Mouse (Mus musculus) 416B (cell line): ENCODE results near the gene Ppp2r5a.

Experiments used
- DNase-seq: peaks from one replicate; pipeline ENCODE4 v3.0.0; 2011; ENCODE audit warnings: low read depth

Gene Ppp2r5a

DNA sequence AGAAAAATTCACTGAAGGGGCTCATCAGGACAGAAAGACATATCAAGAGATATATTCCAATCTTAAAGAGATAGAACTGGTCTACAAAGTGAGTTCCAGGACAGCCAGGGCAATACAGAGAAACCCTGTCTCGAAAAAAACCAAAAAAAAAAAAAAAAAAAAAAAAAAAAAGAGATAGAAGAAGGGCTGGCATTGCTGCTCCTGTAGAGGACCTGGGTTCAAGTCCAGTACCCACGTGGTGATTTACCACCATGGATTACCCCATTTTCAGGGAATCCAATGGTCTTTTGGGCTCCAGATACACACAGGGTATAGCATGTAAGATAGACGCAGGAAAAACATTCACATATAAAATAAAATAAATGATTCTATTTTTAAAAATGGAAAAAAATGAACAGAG is 22.2 kb downstream of the Ppp2r5a start:
- DNase-seq, result no peak

DNA sequence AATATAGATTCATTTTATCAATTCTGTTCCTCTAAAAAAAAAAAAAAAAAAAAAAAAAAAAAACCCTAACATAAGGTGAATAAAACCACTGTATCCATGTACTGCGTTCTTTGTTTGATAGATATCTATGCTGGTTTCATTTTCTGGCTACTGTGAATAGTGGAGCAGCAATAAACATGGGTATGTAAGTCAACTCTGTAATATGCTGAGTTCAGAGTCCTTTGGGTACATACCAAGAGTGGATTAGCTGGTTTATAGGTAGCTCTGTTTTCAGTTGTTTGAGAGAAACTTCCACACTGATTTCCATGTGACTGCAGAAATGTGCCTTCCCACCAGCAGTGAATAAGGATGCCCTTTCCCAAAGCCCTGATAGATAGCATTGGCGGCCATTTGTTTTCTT is 25.0 kb downstream of the Ppp2r5a start:
- DNase-seq, result no peak

DNA sequence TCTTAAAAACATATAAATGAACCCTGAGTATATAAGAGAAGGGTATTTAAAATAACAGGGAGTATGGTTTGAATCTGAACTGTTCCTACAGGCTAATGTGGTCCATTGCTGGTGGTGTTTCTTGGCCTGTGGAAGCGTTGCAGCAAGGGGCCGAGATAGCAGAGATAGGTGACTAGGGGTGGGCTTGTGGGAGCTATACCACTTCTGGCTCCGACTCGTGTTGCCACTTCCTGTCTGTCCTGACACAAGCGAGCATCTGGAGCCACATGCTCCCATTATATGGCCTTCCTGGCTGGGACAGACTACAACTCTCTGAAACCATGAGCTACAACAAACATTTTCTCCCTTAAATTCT is 27.5 kb downstream of the Ppp2r5a start:
- DNase-seq, result no peak

DNA sequence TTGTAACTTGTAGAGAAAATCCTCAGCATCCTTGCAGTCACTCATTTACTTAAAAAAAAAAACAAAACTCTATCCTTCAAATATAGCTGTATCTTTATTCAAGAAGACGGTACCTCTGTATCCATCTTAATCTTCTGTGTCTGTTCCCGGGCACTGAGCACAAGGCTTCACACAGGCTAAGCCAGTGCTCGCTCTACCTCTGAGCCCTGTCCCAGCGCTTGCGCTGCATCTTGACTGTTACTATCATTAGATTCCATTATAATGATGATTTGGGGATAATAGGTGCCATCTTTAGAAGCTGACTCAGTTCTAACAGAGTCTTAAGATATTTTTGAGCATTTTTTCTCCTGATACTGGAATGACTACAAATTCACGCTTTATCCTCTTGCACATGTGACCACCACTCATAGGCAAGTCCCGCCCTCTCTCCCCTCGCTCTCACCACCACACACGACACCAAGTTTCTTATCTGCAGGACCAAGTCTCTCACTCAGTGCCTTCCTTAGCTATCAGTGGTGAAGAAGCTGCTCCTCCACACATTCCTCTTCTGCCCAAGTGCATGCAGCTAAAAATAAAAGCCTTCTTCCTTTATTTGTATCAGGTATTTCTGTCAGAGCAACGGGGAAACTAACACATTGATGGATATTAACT is 28.0 kb downstream of the Ppp2r5a start:
- DNase-seq, result no peak

DNA sequence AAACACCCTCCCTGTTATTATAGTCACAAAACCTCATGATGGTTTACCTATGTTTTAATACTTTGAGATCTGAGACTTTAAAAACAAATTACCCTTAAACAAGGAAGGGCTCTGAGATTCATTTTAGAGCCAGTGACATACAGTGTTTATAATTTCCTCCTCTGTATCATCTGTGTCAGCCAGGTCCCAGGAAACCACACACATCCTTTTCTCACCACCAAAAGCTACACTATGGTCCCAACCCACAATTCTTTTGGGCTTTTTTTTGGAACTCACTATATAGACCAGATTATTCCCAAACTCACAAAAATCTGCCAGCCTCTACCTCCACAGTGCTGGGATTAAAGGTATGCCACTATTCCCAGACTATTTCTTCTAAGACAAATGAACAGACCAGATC is 33.9 kb downstream of the Ppp2r5a start:
- no peak for DNase-seq

DNA sequence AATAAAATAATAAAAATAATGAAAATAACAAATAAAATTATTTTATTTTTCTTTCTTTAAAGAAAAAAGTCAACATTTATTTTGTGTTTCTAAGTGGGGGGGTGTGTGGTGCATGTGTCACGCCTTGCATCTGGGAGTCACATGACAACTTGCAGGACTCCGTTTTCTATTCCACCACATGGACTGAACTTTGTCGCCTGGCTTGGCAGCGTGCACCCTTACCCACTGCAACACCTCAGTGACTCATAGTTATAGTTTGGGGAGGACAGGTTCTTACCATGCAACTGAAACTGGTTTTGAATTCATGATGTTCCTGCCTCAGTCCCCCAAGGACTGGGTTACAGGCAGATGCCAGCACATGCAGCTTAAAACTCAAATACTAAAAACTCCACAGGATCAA is 34.9 kb downstream of the Ppp2r5a start:
- no peak for DNase-seq

DNA sequence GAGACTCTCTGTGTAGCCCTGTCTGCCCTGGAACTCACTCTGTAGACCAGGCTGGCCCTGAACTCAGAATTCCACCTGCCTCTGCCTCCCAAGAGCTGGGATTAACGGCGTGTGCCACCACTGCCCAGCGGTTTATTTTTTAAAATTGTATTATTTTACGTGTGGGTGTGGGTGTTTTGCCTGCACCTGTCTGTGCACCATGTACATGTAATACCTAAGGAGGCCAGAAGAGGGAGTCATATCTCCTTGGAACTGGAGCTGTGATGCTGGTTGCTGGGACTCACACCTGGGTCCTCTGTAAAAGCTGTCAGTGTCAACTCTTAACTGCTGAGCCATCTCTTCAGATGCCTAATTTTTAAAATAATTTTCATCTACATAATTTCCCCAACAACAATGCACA is 38.6 kb downstream of the Ppp2r5a start:
- peak; percentile 56 for DNase-seq

DNA sequence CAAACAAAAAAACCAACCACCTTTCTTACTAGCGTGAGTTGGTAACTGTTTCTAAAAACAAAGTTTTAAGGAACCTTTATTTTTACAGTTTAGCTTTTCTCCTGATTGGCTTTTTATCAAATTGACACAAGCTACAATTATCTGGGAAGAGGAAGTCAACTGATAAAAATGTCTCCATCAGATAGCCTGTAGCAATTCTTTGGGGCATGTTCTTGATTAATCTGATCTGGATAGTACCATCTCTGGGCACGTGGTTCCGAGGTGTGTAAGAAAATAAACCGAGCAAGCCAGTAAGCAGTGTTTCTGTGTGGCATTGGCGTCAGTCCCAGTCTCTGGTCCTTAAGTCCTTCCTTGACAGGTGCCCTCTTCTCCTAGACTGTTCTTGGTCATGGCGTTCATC is 40.7 kb downstream of the Ppp2r5a start:
- DNase-seq, result no peak

DNA sequence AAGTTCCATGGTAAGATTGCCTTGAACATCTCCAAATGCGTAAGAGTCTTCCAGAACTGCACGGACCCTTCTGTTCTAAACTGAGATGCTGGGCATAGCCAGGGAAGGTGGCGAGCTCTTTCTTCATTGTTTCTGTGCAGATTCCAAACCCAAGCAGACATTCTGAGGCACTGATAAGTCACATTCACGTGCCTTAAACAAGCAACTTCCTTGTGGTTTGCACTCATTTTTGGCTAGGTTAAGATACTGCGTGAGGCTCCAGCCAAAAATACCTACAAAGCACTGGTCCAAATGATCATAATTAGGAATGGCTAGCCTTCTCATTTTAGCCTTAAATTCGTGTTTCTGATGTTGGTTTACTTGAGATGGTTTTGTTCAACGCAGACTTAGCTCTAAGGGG is 43.6 kb downstream of the Ppp2r5a start:
- no peak for DNase-seq

DNA sequence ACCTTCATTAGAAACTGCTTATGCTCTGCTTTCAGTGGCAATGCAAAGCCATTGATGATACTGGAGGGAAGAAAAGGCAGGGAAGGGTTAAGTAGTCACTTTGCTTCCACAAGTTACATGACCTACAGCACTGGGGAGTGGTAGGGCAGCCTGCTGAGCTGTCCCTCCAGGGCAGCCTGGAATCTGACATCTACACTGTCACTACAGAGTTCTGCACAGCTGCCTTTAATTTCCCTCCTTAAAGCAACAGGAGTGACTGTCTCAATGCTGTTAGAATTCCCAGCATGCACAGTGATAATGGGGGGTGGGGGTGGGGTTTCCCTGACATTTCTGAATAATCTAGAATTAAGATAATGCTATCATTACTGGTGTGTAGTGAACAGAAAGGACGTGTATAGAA is 46.1 kb downstream of the Ppp2r5a start:
- no peak for DNase-seq

DNA sequence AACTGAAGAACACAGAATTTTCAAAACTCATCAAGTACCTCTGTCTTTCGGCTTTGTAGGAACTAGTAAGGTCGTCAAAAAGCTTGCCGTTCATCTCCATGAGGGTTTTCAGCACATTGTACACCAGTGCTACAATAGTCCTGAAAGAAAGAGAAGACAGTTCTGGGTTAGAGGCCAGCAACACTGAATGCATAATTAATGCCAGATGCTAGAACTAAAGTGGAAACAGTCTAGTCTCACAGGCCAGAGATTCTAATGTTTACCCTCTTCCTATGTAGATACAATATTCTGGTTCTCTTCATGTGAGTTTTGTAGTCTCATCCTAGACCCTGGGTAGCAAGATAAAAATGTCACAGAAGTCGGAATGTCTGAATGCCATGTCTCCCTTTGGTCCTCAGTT is 49.2 kb downstream of the Ppp2r5a start:
- DNase-seq, result no peak

DNA sequence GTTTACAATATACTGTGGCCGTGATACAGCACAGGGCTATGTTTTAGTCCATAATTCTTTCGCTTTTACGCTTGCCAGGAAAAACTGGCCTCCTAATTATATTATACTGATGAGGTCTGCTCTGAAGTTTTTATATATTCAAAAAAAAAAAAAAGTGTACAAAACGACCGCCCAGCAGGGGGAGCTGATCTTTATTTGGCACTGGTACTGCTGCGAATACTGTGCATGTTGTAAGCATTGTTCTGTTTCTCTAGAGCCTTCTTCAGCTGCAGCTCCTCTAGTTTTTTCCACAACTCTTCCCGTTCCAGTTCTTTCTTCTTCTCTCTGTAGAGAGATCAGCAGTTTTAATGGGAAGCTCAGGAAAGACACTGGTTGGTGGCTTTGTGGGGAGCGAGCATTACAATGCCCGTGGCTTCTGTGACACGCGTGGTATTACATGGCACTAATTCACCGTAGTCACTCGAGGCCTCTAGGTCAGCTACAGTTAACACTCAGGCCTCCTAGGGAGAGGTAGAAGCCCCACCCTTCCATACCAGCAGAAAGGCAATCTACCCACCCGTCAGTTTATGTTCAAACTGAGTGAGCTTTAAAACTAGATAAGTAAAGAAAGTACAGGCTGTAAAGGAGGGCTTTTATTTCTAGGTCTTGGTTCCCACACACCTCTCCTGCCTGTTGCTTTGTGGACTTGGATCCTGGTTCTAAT is 50.1 kb downstream of the Ppp2r5a start:
- peak; percentile 54 for DNase-seq

DNA sequence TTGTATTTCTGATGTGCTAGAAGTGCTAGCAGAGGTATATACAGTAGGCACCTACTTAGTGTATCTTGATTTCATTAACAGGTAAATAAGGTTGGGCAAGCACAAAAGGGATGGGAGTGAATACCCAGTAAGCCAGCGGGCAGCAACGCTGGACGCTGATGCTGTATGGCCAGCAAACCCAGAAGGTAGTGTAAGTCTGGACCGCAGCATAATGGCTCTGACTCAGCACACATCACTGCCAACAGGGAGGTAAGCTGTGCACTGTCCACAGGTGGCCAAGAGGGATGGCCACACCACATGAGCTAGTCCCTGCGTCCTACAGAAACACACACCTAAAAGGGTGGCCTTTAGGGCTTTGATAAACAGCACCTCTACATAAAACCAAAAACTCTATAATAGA is 52.7 kb downstream of the Ppp2r5a start:
- no peak for DNase-seq

DNA sequence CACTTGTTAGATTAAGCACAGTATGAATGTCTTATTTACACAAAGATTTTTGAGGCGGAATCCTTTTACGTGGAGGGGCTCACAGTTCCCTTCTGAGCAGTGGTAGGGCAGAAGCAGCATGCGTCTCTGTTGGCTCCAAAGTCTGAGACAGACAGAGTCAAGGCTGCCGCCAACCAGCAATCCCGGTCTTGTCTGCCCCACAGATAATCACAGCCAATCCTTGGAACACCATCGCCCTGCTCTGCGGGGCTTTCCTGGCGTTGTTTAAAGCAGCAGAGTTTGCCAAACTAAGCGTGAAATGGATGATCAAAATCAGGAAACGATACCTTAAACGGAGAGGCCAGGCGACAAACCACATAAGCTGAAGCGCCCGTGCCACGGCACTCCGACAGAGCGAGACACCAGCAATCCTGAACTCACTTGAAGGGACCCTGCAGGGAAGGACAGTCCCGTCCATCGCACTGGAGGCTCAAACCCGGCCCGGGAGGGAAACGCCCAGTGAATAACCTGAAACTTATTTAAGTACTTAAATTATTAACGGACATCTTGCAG is 53.5 kb downstream of the Ppp2r5a start:
- no peak for DNase-seq

DNA sequence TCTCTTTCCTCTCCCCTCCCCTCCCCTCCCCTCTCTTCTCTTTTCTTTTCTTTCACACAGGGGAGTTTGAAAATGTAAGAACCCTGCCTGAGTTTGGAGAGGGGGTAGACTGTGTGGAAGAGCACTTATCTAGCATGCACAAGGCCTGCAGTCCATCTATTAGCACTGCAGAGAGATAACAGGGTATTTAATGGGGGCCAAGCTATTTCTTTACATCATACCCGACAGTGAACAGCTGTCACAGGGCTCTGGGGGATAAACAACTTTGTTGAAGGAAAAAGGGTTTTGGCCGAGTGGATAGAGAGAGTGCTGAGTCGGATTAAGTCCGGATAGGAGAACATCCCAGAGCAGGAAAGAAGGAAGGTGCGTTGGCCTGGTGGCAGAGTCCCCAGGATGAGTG is 54.1 kb downstream of the Ppp2r5a start:
- no peak for DNase-seq

DNA sequence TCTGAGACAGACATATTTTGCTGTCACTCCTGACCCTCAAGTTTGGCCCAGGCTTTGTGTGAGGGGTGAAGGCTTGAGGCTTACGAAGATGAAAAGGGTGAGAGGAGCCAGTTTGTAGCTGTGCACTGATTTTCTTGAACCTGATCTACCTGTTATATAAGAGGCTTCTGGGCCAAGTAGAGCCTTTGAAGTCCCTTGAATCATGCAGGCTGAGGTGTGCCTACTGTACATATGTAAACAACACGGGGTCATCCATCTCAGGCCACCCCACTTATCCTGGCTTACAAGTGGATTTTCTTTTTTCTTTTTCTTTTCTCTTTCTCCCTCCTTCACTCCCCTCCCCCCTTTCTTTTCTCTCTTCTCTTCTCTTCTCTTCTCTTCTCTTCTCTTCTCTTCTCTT is 54.5 kb downstream of the Ppp2r5a start:
- no peak for DNase-seq

DNA sequence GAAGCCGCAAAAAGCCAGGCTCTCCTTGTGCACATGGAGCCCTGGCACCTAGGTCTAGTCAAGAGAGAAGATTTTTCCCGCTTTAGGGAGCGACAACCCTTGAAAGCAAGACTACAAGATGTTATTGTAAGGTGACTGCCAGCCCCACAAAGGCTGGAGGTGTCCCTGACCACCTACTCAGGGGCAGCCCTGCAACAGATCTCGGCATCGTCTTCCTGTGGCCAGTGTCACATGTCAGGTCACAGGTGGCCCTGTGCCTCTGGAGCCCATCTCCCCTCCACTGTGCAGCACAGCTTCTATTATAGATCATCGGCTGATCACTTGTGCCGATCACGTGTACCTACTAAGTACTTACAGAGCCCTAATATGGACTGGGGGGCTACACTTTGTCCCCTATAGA is 55.5 kb downstream of the Ppp2r5a start:
- no peak for DNase-seq

DNA sequence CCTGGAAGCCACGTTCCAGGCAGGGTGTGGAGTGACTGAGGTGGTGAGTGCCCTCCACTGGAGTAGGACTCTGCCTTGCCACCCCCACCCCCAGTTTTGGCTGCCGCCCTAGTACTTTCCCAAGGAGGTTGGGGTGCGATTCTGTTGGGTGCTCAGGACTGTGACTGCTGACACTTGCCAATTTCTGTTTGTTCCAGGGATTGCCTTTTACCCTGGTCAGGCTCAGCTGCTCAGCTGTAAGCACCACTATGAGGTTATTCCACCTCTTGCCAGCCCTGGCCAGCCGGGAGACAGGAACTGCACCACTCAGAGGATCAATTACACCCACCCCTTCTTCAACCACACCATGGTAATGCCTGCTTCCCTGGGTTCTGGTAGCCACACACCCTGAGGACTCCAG is 62.5 kb downstream of the Ppp2r5a start:
- DNase-seq, result no peak

DNA sequence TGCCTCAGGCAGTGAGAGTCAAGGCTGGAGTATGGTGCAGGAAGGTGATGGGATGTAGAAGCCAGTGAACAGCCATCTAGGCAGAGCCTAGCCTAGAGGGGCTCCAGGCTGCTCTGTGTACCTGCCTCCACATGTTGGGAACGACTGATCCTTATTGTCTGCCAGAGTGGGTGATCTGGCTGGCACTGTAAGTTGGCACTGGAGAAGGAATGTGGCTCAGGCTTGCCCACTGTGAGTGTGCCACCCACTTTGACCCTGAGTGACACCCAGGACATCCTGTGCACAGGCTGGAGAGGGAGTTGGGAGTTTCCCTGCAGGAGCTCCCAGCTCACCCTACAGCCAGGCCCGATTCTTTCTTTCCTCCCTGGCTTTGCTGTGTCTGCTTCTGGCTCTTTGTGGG is 63.2 kb downstream of the Ppp2r5a start:
- DNase-seq, result no peak

DNA sequence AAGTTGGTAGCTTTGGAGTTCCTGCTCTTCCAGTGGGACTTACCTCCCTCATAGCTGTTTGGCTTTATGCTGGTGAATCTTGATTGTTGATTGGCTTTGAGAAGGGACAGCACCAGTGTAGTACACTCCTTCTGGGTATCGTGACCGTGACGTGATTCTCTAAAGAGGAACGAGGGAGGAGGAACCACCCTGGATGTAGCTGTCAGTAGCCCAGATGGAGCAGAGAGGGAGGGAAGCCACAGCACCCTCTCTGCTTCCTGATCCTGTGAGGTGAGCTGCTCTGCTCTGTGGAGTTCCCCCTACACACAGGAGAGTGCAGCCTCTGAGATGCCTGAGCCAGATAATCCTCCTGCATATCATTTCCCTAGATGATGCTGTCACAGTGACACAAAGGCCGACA is 68.6 kb downstream of the Ppp2r5a start:
- DNase-seq, result peak; percentile 22

DNA sequence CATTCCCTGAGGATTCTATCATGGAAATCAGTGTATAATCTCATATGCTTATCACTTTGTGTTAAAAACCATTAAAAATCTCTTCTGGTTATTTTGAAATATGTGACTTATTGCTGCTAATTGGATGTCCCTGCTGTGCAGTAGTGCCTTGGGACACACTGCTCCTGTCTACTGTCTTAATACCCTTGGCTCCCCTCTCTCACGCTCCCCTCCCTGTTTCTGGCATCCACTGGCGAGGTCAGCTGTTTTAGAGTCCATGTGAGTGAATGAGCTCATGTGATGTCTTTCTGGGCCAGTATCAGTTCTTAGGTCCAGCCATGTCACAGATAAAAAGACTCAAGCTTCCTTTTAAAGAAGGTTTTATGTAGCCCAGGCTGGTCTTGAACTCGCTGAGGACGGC is 72.7 kb downstream of the Ppp2r5a start:
- no peak for DNase-seq

DNA sequence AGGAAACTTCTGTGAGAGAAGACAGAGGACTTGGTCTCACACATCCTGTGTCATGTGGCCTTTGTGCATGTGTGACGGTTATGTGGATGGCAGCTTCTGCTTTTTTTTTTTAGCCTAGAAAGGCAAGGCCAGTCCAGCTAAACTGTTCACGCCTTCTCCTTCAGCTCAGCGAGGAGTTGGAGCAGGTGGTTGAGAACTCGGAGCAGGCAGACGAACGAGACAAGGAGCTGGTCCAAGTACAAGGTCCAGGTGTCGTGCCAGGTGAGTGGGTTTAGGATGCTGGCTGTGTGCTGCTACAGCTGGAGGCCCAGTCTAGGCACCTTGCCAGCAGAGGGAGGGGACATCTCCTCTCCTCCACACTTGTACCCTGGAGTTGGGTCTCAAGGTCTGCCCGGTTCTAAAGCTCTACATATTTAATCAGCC is 75.0 kb downstream of the Ppp2r5a start:
- peak; percentile 66 for DNase-seq

DNA sequence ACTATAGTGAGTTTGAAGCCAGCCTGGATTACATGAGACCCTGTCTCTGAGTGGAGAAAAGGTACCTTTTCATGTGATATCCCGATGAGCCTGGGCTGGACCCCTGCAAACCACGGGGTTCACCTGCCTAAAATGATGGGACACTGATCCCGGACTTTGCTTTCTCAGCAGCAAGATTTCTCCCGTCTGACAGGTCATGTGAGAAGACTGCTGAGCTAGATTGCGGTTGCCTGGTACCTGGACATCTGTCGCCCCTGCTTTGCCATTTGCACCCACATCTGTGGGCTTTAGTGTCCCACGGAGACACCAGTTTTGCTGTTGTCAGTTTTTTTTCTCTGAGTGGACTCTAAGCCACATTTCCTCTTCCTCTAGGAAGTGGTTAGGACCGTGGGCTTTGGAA is 75.8 kb downstream of the Ppp2r5a start:
- no peak for DNase-seq
